Mouse (Mus musculus): ENCODE data around the gene Nsun6.

Gene Nsun6

GRCm38 (mm10) chr2:14989350-14989749 lies 65.5 kb downstream of the Nsun6 start:
- no peak for DNase-seq

- no peak for DNase-seq
Observed at GRCm38 (mm10) chr2:14988451-14988850, 66.4 kb downstream of the Nsun6 start.

- DNase-seq = no peak
Observed at GRCm38 (mm10) chr2:14984029-14984428, 70.8 kb downstream of the Nsun6 start.

- DNase-seq = no peak
Observed at GRCm38 (mm10) chr2:14961493-14961892, 93.4 kb downstream of the Nsun6 start.

GRCm38 (mm10) chr2:14960963-14961488 lies 93.8 kb downstream of the Nsun6 start:
- DNase-seq = no peak

GRCm38 (mm10) chr2:14953090-14953489 lies 101.8 kb downstream of the Nsun6 start:
- DNase-seq = no peak

All from kidney, postnatal 36 days (tissue).